Mouse (Mus musculus) heart, postnatal 0 days (tissue): ENCODE data around the gene F830045P16Rik. TPM values are rescaled to one million over a fixed set of nuclear protein-coding genes. Genes with fewer than 3 reads are reported as not detected.

Source experiments
- ATAC-seq: fragments of 200-750 bp; cut with Nextera tagmentation; 2 replicates; pipeline ENCODE4 v1.8.0; 2017; ENCODE audit warnings: low read depth, moderate number of reproducible peaks, moderate library complexity; ENCODE audit not compliant: insufficient read depth
- DNase-seq: peaks from one replicate; pipeline ENCODE4 v3.0.0-alpha.2; 2016; ENCODE audit warnings: low spot score
- H3K27ac ChIP-seq: fragments of 300-500 bp; sonication (generic); 2 replicates; pipeline ENCODE4 v1.5.1; 2014; ENCODE audit warnings: low read depth, mild to moderate bottlenecking
- H3K27me3 ChIP-seq: fragments of 300-500 bp; sonication (generic); 2 replicates; pipeline ENCODE4 v1.6.1; 2014; ENCODE audit warnings: low read length, mixed read lengths; ENCODE audit not compliant: control insufficient read depth, insufficient read depth
- H3K36me3 ChIP-seq: fragments of 300-500 bp; sonication (generic); replicated peaks from 2 replicates; pipeline ENCODE4 v1.6.1; 2014; ENCODE audit warnings: low read length, mixed read lengths; ENCODE audit not compliant: control insufficient read depth, insufficient read depth
- H3K4me1 ChIP-seq: fragments of 300-500 bp; sonication (generic); 2 replicates; pipeline ENCODE4 v1.6.1; 2014; ENCODE audit warnings: antibody characterized with exemption; ENCODE audit not compliant: control insufficient read depth, insufficient read depth
- H3K4me2 ChIP-seq: fragments of 300-500 bp; sonication (generic); 2 replicates; pipeline ENCODE4 v1.6.1; 2014; ENCODE audit warnings: low read depth, mild to moderate bottlenecking, low read length, moderate library complexity
- H3K4me3 ChIP-seq: fragments of 300-500 bp; sonication (generic); 2 replicates; pipeline ENCODE4 v1.5.1; 2014; ENCODE audit warnings: low read depth, low read length
- H3K9ac ChIP-seq: fragments of 300-500 bp; sonication (generic); replicated peaks from 2 replicates; pipeline ENCODE4 v1.6.1; 2014; ENCODE audit warnings: low read depth, low read length, mixed read lengths
- H3K9me3 ChIP-seq: fragments of 300-500 bp; sonication (generic); replicated peaks from 2 replicates; pipeline ENCODE4 v1.6.1; 2016; ENCODE audit warnings: low read length; ENCODE audit not compliant: control insufficient read depth
- CTCF ChIP-seq: IDR thresholded peaks from 2 replicates; pipeline ENCODE4 v1.5.1; 2016; ENCODE audit warnings: antibody characterized with exemption, control low read depth, low read depth
- EP300 ChIP-seq: IDR thresholded peaks from 2 replicates; pipeline ENCODE4 v1.6.1; 2016; ENCODE audit warnings: antibody characterized with exemption, low read depth
- WGBS: fragments of 180-500 bp; shearing (Covaris S2); extraction: QIAGEN DNeasy Blood & Tissue Kit; methylation state at CpG from one replicate; pipeline ENCODE4 v1.1.7; 2014; 5-methylcytosine and 5-hydroxymethylcytosine counted together
- polyA plus RNA-seq: library from polyadenylated mRNA; unstranded; fragments of >200 nt; fragmentation: Nextera tagmentation; extraction: Ambion mirVana; gene quantifications from 2 replicates; pipeline ENCODE4 v1.2.1, GENCODE M21; 2015
- total RNA-seq: library from RNA; depleted of rRNA; stranded (reverse); fragments of >200 nt; gene quantifications from 2 replicates; pipeline ENCODE4 v1.2.3, GENCODE M21; 2014; ENCODE audit warnings: low replicate concordance

The F830045P16Rik gene
- total and polyA plus RNA-seq, 2 experiments from 2014 or later: not detected

DNA sequence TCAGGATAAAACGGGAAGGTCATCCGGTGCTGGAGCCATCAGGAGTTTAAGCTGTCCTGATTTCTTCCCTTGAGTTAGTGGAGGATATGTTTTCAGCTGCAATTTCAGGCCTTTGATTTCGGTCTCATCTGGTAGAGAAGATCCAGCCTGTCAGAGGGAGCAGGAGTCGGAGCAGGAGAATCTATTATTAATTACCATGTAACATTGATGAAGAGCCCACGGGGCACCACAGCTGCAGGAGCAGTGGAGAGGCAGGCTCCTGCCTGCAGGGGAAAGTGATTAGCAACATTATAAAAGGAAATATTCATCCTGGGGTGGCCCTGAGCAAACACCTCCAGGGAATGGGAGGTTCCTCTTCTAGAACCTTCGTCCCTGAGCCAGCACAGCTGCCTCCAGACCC, 19.7 kb upstream of the F830045P16Rik start:
- H3K36me3 ChIP-seq: no peaks in the 10 kb centered on the region
- ATAC-seq: no peak
- H3K4me1 ChIP-seq: no peaks in the 10 kb centered on the region
- no peaks in the 10 kb centered on the region for H3K27me3 ChIP-seq
- no peak overlapping the region for H3K9ac ChIP-seq
- DNase-seq: no peak
- H3K27ac ChIP-seq: no peak overlapping the region
- no peak overlapping the region for H3K4me3 ChIP-seq
- no peak overlapping the region for H3K4me2 ChIP-seq
- TF ChIP-seq EP300: no peak
- no peak for TF ChIP-seq CTCF
- 80% methylated on average over 6 of the region's 6 CpGs for WGBS
- H3K9me3 ChIP-seq: no peaks in the 10 kb centered on the region

DNA sequence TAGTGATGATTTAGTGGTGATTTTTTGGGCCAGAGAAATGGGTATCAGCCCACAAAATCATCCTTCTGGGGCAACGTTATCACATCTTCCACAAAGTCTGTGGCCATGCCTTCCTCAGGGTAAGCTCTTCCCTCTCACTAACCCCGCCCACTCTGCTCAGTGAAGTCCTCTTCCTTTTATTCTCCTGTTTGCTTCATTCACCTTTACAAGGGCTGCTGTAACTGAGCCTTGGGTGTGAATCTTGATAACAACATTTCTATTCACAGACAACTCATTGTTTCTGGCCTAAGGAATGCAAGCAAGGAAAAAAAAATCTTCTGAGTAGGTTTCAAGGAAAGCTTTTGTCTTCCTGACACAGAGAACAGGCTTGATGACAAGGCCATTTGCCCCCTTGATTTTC, 14.4 kb upstream of the F830045P16Rik start:
- Histone ChIP-seq H3K4me3 (no peak overlapping the region), H3K9ac (no peak overlapping the region), H3K27ac (no peak overlapping the region), H3K9me3 (no peaks in the 10 kb centered on the region), H3K4me1 (no peaks in the 10 kb centered on the region), H3K36me3 (no peaks in the 10 kb centered on the region), H3K27me3 (no peaks in the 10 kb centered on the region), H3K4me2 (no peak overlapping the region)
- DNase-seq (no peak), ATAC-seq (no peak)
- TF ChIP-seq EP300 (no peak), CTCF (no peak)
- 61% methylated on average over 2 of the region's 2 CpGs for WGBS

DNA sequence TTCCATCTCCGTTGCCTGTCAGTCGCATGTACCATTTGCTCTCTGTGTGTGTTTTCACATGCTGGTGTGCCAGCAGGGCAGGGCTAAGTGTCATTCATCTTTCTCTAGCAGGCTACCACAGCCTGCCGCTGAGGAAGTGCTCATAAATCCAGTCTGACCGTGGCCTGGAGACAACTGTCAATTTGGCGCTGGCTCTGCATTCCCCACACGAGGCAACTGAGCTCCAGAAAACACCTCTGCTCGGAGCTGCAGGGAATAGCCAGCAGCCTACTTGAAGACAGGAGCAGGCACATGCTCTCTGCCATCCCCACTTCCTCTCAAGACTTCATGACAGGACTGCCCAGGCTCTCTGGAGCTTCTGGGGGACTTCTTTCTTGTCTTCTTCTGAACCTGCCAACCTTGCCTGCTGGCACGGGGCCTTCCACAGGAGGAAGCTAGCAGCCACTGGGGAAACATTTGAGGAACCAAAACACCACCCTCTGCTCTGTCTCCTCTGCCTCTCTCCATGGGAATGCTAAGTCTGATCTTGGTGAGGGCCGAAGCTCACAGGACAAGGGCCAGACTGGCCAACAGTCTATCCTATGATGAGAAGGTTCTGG, 13.2 kb upstream of the F830045P16Rik start:
- no peak overlapping the region for H3K4me2 ChIP-seq
- DNase-seq: no peak
- H3K4me1 ChIP-seq: peaks cover 4% of the 10 kb centered on the region
- no peak overlapping the region for H3K27ac ChIP-seq
- WGBS: 55% methylated on average over 9 of the region's 9 CpGs
- no peaks in the 10 kb centered on the region for H3K36me3 ChIP-seq
- H3K9ac ChIP-seq: no peak overlapping the region
- no peaks in the 10 kb centered on the region for H3K27me3 ChIP-seq
- ATAC-seq: no peak
- no peak overlapping the region for H3K4me3 ChIP-seq
- TF ChIP-seq EP300 (no peak), CTCF (no peak)
- no peaks in the 10 kb centered on the region for H3K9me3 ChIP-seq

DNA sequence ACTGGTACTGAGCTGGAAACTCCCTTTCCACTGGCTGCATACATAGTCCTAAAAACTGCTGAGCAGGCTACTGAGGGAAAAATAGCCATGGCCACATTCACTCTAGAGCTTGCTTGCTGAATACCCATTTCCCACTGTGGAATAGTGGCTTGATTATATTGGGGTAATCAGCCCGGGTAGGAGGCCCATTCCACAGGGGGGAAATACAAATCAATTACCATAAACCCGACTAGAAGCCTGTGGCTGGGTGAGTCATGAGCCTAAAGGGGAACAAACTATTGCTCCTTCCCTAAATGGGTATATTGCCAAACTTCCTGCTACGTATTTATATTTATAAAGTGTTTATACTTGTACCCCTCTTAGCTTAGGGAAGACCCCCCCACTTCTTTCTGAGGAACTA, 10.4 kb upstream of the F830045P16Rik start:
- whole genome bisulfite sequencing: 62% methylated on average over 3 of the region's 3 CpGs
- Histone ChIP-seq H3K9ac (no peak overlapping the region), H3K4me2 (no peak overlapping the region), H3K9me3 (no peaks in the 10 kb centered on the region), H3K36me3 (no peaks in the 10 kb centered on the region), H3K27me3 (no peaks in the 10 kb centered on the region), H3K4me1 (peaks cover 7% of the 10 kb centered on the region), H3K27ac (no peak overlapping the region), H3K4me3 (no peak overlapping the region)
- DNase-seq (no peak), ATAC-seq (no peak)
- no peak for TF ChIP-seq CTCF
- no peak for TF ChIP-seq EP300

DNA sequence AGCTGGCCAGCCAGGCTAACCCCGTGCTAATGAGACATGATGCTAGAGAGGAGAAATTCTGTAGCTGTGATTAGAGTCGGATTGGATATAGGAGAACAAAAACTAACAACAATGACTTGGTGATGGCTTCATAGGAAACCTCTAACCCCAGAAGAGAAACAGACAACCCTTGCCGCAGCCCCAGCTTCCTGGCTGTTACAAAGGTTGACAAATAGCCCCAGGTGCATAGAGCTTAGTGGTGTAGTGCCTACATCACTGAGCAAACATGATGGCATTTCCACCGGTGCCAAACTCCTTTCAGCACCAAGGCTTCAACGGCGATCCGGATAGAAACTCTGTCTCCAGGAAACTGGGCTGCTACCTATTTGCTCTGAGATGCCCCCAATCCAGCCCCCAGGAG, 9.2 kb upstream of the F830045P16Rik start:
- H3K4me3 ChIP-seq: no peak overlapping the region
- no peaks in the 10 kb centered on the region for H3K9me3 ChIP-seq
- no peak overlapping the region for H3K9ac ChIP-seq
- no peak for ATAC-seq
- no peak for DNase-seq
- no peaks in the 10 kb centered on the region for H3K36me3 ChIP-seq
- 52% methylated on average over 7 of the region's 7 CpGs for WGBS
- no peaks in the 10 kb centered on the region for H3K27me3 ChIP-seq
- H3K4me1 ChIP-seq: peaks cover 7% of the 10 kb centered on the region
- TF ChIP-seq EP300 (no peak), CTCF (no peak)
- H3K4me2 ChIP-seq: no peak overlapping the region
- no peak overlapping the region for H3K27ac ChIP-seq

DNA sequence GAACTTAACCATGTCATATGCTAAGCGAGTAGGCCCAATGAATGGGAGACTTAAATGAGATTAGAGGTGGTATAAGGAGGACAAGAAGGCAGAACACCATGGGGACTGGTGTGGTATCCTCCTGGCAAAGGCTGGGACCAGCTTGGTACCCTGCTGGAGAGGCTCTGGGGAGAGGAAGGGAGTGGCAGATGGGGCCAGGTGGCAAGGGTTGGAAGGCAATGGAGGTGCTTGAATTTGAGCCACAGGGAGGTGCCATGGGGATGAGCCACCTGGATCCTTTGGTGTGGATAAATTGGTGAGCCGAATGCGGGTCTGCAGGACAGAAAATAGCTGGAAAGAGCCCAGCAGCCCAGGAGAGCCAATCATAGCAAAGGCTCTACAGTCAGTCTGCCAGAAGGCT, 8.5 kb upstream of the F830045P16Rik start:
- Histone ChIP-seq H3K27ac (no peak overlapping the region), H3K27me3 (no peaks in the 10 kb centered on the region), H3K36me3 (no peaks in the 10 kb centered on the region), H3K4me2 (no peak overlapping the region), H3K9me3 (no peaks in the 10 kb centered on the region), H3K4me1 (peaks cover 7% of the 10 kb centered on the region), H3K9ac (no peak overlapping the region), H3K4me3 (no peak overlapping the region)
- DNase-seq: no peak
- WGBS: 67% methylated on average over 3 of the region's 3 CpGs
- TF ChIP-seq CTCF: no peak
- no peak for TF ChIP-seq EP300
- no peak for ATAC-seq
